Mouse (Mus musculus) left cerebral cortex, adult 8-10 months (tissue): ENCODE results near the gene Ly9. TPM values are rescaled to one million over a fixed set of nuclear protein-coding genes. Genes with fewer than 3 reads are reported as not detected.

ENCODE experiments used
- DNase-seq, 2 experiments: peaks; one replicate each; pipeline ENCODE4 v3.0.0; 2022; ENCODE audit warnings: low spot score in 2 of 2
- total RNA-seq, 4 experiments: library from RNA; stranded (reverse); gene quantifications; 2 replicates each; pipeline ENCODE4 v1.2.4; 2022

Gene Ly9
- 1 to 10 TPM in 2 of 4 experiments, under 1 TPM in 1, not detected in 1; 0.28 to 2.3 (median 1.7) TPM for total RNA-seq

- no peak for DNase-seq
Measured at GRCm38 (mm10) chr1:171607176-171607575, at the start of gene Ly9. Ly9 (minus strand) TSS chr1:171607410.

DNA sequence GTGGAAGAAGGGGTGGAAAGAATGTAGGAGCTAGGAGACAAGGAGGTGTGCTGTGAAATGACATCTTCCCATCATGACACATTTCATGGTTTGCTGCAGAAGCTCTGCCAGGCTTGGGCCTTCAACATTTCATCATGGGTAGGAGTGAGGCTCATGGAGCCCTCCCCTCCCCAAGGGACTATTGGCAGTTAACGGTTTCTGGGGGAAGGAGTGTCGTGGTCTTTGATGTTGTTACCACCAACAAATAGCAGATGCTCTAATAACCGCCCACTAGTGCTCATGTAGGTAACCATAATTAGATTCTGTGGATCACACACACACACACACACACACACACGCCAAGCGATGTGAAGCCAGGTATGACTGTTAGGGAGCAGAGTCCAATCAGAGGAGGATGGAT lies 45.5 kb upstream of the Ly9 start, which contains the start of gene Slamf7:
Gene Slamf7, minus strand, starts transcription at position 302 of the 400 bp plus-strand sequence.
- no peak for DNase-seq

DNA sequence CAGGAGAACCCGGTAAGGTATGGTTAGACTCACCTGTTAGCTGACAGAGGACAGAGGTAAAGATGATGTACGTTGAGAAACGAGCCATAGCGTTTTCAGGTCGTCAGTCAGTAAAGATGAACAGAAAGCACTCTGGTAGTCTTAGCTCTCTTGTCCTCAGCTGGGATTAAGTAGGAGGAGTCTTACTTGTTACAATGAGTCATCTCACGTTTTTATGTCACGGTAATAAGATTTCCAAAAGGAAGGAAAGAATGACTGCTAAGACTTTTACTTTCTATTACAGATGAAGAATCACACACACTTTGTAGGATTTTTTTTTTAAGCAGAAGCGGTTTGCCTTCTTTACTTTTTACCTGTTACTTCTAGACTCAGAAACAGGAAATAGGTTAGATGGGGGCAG lies 41.6 kb upstream of the Ly9 start:
- no peak for DNase-seq

- DNase-seq, result no peak
Measured at GRCm38 (mm10) chr1:171647716-171648115, 40.5 kb upstream of the Ly9 start.

DNA sequence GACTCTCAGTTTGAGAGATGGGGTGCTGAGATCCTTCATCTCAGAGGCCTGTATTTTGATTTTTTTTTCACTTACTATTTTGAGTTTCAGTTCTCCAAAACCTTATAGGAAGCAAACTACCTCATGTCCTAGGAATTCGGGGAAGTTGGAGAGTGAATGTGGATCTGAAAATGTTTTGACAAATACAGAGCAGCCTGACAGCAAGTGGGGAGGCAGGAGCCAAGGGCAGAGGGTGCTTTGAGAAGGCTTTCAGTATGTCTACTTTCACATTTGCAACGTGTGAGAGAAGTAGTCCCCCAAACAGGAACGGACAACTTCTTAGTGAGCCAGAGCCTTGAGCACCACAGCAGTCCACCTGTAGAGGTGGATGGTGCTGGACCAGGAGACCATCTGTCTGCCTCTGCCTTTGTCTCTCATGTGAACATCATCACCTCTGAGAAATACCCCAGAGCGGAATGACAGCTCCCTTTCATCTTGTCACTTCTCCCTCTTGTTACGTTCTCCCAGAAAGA lies 39.3 kb upstream of the Ly9 start:
- DNase-seq, result no peak

GRCm38 (mm10) chr1:171643612-171644011 lies 36.4 kb upstream of the Ly9 start:
- no peak for DNase-seq

- DNase-seq, result no peak
Measured at GRCm38 (mm10) chr1:171640796-171641195, 33.6 kb upstream of the Ly9 start.

- DNase-seq, result peak in 1 of 2 experiments; percentile 14
Measured at GRCm38 (mm10) chr1:171638686-171639085, 31.5 kb upstream of the Ly9 start.

- DNase-seq, result no peak
Measured at GRCm38 (mm10) chr1:171637101-171637500, 29.9 kb upstream of the Ly9 start.

DNA sequence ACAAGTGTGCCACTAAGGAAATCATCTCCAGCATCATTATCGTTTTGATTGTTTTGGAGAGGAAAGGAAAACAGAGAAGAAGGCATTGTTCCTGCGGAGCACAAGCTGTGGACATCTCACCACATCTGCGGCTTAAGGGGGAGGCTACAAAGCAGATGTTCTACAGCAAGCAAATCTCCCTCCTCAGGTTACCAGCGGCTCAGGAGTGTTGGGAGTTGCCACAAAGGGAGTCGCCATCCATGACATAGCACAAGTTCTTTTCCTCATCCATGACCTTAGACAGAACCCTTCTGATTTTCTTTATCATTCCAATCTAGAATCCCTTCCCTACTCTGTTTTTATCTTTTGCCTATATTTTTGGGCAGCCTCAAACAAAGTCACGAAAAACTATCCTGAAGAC lies 28.5 kb upstream of the Ly9 start:
- DNase-seq, result no peak

DNA sequence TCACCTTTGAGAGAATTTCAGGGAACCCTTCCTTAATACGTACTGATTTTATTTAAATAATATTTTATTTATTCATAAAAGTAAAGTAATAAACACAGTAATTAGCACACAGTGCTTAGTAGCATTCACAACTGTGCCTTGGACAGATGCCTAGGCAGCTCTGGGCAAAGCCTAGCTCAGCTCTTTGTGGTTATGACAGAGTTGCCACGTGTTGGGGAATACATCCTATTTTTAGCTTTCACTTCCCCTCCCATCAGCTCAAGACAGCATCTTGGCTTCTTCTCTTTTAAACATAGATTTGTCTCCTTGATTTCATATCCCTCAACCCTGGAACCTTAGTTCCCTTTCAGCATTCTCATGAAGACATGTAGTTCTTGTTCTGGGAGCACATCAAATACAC lies 24.2 kb upstream of the Ly9 start:
- DNase-seq, result peak in 1 of 2 experiments; percentile 17

- no peak for DNase-seq
Measured at GRCm38 (mm10) chr1:171630912-171631311, 23.7 kb upstream of the Ly9 start.

DNA sequence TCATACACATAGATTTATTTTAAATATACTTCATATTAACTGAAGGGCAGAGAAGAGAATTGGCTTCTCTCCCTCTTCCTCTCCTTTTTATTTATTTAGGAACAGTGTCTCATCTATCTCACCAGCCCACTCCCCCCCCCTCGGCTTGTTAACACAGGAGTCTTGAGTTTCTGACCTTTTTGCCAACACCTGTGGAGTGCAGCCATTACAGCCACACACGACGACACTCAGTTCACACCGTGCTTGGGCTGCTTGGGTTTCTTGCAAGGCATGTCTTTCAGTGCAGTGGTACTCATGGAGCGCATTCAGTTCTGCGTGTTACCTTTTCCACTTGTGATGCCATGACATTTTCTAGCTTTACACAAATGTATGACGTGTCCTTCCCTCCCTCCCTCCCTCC lies 22.8 kb upstream of the Ly9 start:
- no peak for DNase-seq

- DNase-seq, result no peak
Measured at GRCm38 (mm10) chr1:171629168-171629567, 22.0 kb upstream of the Ly9 start.

- DNase-seq, result no peak
Measured at GRCm38 (mm10) chr1:171627801-171628200, 20.6 kb upstream of the Ly9 start.

GRCm38 (mm10) chr1:171620091-171620490 lies 12.9 kb upstream of the Ly9 start:
- no peak for DNase-seq

DNA sequence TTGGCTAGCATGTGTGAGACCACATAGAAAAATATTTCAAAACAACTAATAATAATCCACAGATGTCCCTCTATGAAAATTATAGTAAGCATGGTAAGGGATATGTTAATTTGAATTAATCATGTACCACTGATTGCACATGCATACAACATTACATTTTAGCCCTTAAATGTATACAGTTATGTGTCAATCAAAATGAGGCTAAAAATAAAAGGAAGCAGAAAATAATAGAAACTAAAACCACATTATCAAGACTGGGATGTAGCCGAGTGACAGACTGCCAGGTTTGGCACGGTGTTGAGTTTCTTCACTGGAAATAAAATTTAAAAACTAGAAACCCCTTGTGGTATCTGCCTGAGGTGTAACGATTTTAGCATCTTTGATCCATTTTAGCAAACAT lies 12.4 kb upstream of the Ly9 start:
- no peak for DNase-seq

DNA sequence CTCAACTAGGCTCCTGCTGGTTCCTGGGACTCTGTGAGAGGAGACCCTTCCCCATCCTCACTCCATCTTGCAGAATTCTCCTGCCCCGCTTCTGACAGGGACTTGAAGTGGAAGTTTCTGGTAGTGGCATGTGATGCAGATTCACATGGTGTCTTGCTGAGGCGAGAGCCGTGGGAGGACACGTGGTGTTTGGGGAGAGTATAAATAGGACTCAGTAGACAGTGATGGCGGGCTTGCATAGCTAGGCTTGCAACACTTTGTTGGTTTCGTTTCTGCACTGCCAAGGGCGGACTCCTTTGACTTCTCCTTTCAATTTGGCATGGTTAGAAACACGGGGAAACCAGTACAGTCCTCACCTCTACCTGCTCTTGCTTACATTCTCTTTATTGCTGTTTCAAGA lies 11.8 kb upstream of the Ly9 start:
- peak in 1 of 2 experiments; percentile 23 for DNase-seq

DNA sequence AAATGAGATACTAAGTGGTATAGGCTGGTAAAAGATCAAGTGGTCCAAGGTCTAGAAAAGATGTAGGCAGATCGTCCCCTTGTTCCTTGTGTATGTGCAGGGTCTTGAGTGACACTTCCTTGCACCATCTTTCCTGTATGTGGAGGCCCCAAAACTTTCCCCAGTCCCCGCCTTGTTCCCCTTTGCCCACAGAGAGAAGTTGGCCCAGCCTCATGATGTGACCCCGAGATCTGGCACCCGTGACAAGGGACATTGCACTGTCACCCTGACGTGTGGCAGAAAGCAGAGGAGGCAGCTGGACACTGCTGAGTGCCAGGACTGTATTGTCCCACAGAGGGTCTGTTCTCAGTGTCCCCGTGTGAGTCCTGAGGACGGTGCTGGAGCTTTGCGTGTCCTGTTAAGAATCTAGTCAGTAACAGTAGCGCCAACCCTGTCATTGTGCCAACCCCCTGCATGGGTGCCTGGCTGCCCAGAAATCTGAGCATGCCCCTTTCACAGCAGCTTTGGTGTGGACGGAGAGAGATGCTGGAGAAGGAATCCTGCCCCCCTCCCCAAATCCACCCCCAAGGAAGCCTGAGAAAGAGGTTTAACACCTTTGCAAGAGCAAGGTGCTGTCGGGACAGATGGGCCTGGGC lies 9.8 kb upstream of the Ly9 start:
- no peak for DNase-seq

- DNase-seq, result no peak
Measured at GRCm38 (mm10) chr1:171613962-171614361, 6.8 kb upstream of the Ly9 start.

- DNase-seq, result no peak
Measured at GRCm38 (mm10) chr1:171610781-171611180, 3.6 kb upstream of the Ly9 start.

- no peak for DNase-seq
Measured at GRCm38 (mm10) chr1:171610026-171610425, 2.8 kb upstream of the Ly9 start.

DNA sequence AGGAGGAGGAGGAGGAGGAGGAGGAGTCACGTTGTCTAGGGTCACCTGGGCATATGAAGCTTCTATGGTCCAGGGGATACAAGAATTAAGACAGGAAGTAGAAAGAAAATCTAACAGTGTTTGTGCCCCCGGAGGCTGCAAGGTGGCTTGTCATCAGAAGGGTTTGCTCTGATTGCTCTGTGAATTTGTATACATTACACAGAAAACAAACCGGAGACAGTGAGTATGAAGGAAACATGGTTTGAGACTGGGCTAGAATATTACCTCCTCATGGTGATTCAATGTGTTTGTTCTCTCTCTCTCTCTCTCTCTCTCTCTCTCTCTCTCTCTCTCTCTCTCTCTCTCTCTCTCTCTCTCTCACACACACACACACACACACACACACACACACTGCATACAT lies 554 bp downstream of the Ly9 start:
- DNase-seq, result no peak
